Mouse (Mus musculus): ENCODE data around the gene Rmnd5a.
A peak's percentile ranks its signal among the peaks of the same experiment; 100 is the strongest.

DNA sequence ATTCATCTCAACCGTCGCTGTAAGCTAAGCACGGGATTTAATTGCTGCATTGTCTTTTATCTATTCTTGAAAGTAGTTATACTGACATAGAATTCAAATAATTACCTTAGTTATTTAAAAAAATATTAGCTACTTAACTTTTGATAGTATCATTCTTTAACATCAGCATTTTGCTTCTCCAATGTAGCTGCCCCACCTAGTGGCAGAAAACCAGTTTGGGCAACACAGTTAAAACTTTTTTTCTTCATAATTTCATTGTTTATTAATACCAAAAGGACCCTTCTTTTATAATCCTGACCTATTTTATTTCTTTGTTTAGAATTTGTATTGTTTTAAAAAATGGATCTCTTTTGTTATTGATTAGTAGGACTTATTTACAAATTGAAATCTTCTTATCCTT lies 17.3 kb downstream of the Rmnd5a start:
- TF ChIP-seq CTCF (conservative IDR thresholded peaks at IDR 0.05; ENCODE audit: low read length), result peak; percentile 42
- TF ChIP-seq NANOG (IDR thresholded peaks at IDR 0.05; ENCODE audit: borderline replicate concordance, low read length), result no peak
- TF ChIP-seq POU5F1 (IDR thresholded peaks at IDR 0.05; ENCODE audit: borderline replicate concordance, low read length), result no peak

All from E14TG2a.4 (cell line).